Mouse (Mus musculus) liver, adult 2 months (tissue): ENCODE data around the gene Wdr83os. TPM values are rescaled to one million over a fixed set of nuclear protein-coding genes. Genes with fewer than 3 reads are reported as not detected.

Experiments
- DNase-seq: peaks from one replicate; pipeline ENCODE4 v3.0.0-alpha.2; 2011; ENCODE audit warnings: low read depth, low spot score; ENCODE audit errors: extremely low read depth
- H3K27ac ChIP-seq: fragments of 200-500 bp; replicated peaks from 2 replicates; pipeline ENCODE4 v1.5.1; 2012; ENCODE audit warnings: low read depth, mild to moderate bottlenecking, control low read depth, inconsistent platforms, low read length; ENCODE audit not compliant: insufficient read depth
- H3K27me3 ChIP-seq: fragments of 200-500 bp; 2 replicates; pipeline ENCODE4 v1.6.1; 2012; ENCODE audit warnings: mild to moderate bottlenecking, moderate library complexity, low read length, inconsistent platforms; ENCODE audit not compliant: control insufficient read depth, insufficient read depth
- H3K36me3 ChIP-seq: fragments of 200-500 bp; 2 replicates; pipeline ENCODE4 v1.6.1; 2012; ENCODE audit warnings: low read length, inconsistent platforms; ENCODE audit not compliant: control insufficient read depth, insufficient read depth
- H3K4me1 ChIP-seq: fragments of 200-500 bp; 2 replicates; pipeline ENCODE4 v1.6.1; 2011; ENCODE audit warnings: low read length; ENCODE audit not compliant: control insufficient read depth, insufficient read depth
- H3K4me3 ChIP-seq: fragments of 200-500 bp; 2 replicates; pipeline ENCODE4 v1.5.1; 2011; ENCODE audit warnings: low read depth, mild to moderate bottlenecking, control low read depth, low read length, moderate library complexity; ENCODE audit not compliant: insufficient read depth
- H3K79me2 ChIP-seq: fragments of 200-500 bp; 2 replicates; pipeline ENCODE4 v1.6.1; 2012; ENCODE audit warnings: inconsistent platforms, mild to moderate bottlenecking, low read length, moderate library complexity; ENCODE audit not compliant: control insufficient read depth, insufficient read depth
- H3K9ac ChIP-seq: fragments of 200-500 bp; 2 replicates; pipeline ENCODE4 v1.6.1; 2012; ENCODE audit warnings: low read depth, mild to moderate bottlenecking, control low read depth, inconsistent platforms, low read length
- CTCF ChIP-seq: fragments of 200-500 bp; IDR thresholded peaks from 2 replicates; pipeline ENCODE4 v1.5.1; 2011; ENCODE audit warnings: low read depth, low read length, control low read depth
- POLR2A ChIP-seq: fragments of 200-500 bp; IDR thresholded peaks from 2 replicates; pipeline ENCODE4 v1.6.1; 2011; ENCODE audit warnings: low read length, control low read depth; ENCODE audit not compliant: insufficient read depth; ENCODE audit errors: extremely low read depth
- WGBS: fragments of 180-500 bp; shearing (Covaris S2); methylation state at CpG from one replicate; pipeline ENCODE4 v1.1.7; 2018; 5-methylcytosine and 5-hydroxymethylcytosine counted together
- polyA plus RNA-seq: library from polyadenylated mRNA; depleted of rRNA; stranded (reverse); fragments of >200 nt; gene quantifications from 2 replicates; pipeline ENCODE4 v1.2.3, GENCODE M21; 2012
- total RNA-seq: library from RNA; depleted of rRNA; stranded (reverse); fragments of >200 nt; gene quantifications from 2 replicates; pipeline ENCODE4 v1.2.3, GENCODE M21; 2014

The Wdr83os gene
- total and polyA plus RNA-seq, 2 experiments, result 26.3 to 126 TPM

DNA sequence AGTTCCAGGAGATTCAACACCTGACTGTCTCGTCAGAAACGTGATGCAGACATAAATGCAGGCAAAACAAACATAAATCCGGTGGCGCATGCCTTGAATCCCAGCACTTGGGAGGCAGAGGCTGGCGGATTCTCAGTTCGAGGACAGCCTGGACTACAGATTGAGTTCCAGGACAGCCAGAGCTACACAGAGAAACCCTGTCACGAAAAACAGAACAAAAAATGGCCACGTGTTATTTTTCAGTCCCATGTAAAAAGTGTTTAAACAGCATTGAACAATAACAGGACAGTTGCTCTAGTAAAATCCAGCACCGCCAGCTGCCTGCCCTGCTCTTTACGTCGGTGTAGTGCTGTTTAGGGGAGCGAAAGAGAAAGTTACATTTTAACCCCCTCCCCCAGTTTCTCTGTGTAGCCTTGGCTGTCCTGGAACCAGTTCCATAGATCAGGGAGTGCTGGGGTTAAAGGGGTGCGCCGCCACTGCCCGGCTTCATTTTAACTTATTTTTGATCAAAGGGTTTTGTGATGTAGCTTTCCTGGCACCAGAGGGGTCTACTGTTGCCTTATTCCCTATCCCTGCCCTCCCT is 44.7 kb upstream of the Wdr83os start:
- under 1% methylated on average over 15 of the region's 15 CpGs for WGBS
- H3K9ac ChIP-seq, result peak overlapping the region; percentile 82
- peaks cover 20% of the 10 kb centered on the region for H3K4me1 ChIP-seq
- H3K27me3 ChIP-seq, result no peaks in the 10 kb centered on the region
- peak; percentile 67 for DNase-seq
- peaks cover 2% of the 10 kb centered on the region for H3K36me3 ChIP-seq
- TF ChIP-seq POLR2A, result no peak
- TF ChIP-seq CTCF, result no peak
- peaks cover 14% of the 10 kb centered on the region; the same call in 1 of the 2 replicates for H3K79me2 ChIP-seq
- peak overlapping the region; percentile 95 for H3K27ac ChIP-seq
- peak overlapping the region; percentile 67 for H3K4me3 ChIP-seq

DNA sequence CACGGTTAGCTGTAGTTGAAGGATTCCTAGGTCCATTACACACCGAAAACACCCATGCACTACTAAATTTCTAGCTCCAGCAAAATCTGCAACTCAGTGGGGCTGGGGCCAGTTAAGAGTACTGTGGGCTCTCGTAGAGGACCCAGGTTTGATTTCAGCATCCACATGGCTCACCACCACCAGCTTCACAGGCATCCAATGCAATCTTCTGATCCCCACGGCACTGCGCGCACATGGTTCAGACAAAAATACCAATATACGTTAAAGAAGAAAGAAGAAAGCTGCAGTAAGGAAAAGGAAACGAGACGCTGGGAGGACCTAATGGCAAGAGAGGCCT is 44.2 kb upstream of the Wdr83os start:
- H3K27me3 ChIP-seq, result no peaks in the 10 kb centered on the region
- TF ChIP-seq CTCF (no peak), POLR2A (no peak)
- H3K9ac ChIP-seq, result peak overlapping the region; percentile 82
- H3K4me1 ChIP-seq, result peaks cover 20% of the 10 kb centered on the region
- peaks cover 14% of the 10 kb centered on the region; the same call in 1 of the 2 replicates for H3K79me2 ChIP-seq
- no peak for DNase-seq
- peaks cover 4% of the 10 kb centered on the region for H3K36me3 ChIP-seq
- peak overlapping the region; percentile 67 for H3K4me3 ChIP-seq
- WGBS, result under 1% methylated on average over 9 of the region's 9 CpGs
- H3K27ac ChIP-seq, result peak overlapping the region; percentile 95

DNA sequence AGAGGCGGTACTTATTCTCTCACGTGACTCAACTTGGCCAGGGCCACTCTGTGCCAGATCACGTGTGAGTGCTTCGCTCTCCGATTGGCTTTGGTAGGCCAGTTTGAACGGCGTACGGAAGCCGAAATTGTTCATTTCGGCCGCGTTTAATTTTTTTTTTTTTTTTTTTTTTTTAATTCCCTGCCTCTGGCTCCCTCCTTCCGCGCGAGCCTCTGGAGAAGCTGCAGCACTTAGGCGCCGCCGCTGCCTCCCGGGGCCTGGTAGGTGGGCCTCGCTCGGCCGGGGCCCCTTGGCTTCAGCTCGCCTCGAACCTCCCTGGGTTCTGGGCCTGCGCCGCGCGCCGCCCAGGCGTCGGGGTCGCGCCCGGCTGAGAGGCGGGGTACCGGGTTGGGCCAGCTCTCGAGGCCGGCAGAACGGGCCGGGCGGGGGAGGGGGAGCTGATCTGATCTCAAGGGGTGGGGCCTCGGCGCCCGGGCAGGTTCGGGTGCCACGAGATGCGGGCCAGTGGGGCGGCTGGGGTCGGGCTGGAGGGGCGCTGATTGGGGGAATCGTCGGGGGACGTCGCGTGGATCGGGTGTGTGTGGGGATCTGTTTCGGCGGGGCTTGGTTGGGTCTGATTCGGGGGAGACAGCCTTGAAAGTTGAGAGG is 43.7 kb upstream of the Wdr83os start, which contains the start of gene Tnpo2:
Tnpo2 (plus strand) TSS at position 198 of the 648 bp plus-strand sequence.
- H3K4me1 ChIP-seq, result peaks cover 18% of the 10 kb centered on the region

DNA sequence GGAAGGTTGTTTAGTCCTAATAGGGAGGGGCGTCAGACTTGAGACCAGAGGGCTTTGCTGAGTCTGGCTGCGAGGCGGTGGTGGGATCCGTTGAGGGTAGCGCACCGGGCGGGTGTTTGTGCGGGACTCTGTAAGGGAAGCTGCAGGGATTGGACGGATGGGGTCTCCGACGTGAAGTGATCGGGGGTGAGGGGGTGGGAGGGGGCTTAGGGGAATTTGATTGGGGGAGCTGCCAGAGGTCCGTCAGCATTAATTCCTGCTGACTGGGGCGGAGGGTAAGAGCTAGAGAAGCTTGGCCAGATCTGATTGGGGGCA is 43.2 kb upstream of the Wdr83os start:
- peak overlapping the region; percentile 91 for H3K9ac ChIP-seq
- no peaks in the 10 kb centered on the region for H3K27me3 ChIP-seq
- peak overlapping the region; percentile 60 for H3K27ac ChIP-seq
- WGBS, result 0% methylated on average over 14 of the region's 14 CpGs
- TF ChIP-seq POLR2A, result no peak
- no peak for TF ChIP-seq CTCF
- peaks cover 14% of the 10 kb centered on the region; the same call in 1 of the 2 replicates for H3K79me2 ChIP-seq
- DNase-seq, result no peak
- H3K4me3 ChIP-seq, result peak overlapping the region; percentile 78
- H3K4me1 ChIP-seq, result peaks cover 15% of the 10 kb centered on the region
- peaks cover 2% of the 10 kb centered on the region; the same call in 1 of the 2 replicates for H3K36me3 ChIP-seq

More for the DNA sequence above, 43.7 kb upstream of the Wdr83os start, which contains the start of gene Tnpo2:
- H3K79me2 ChIP-seq, result peaks cover 14% of the 10 kb centered on the region; the same call in 1 of the 2 replicates
- H3K9ac ChIP-seq, result peak within 1 kb of the TSS; percentile 91
- under 1% methylated on average over 58 of the region's 59 CpGs for WGBS
- H3K4me3 ChIP-seq, result peak within 1 kb of the TSS; percentile 78
- H3K27ac ChIP-seq, result peak within 1 kb of the TSS; percentile 95
- TF ChIP-seq CTCF (no peak), POLR2A (0 out of 2 replicates have a peak, but pooled peaks have one; percentile 11)
- peak; percentile 95 for DNase-seq
- peaks cover 2% of the 10 kb centered on the region for H3K36me3 ChIP-seq
- no peaks in the 10 kb centered on the region for H3K27me3 ChIP-seq

DNA sequence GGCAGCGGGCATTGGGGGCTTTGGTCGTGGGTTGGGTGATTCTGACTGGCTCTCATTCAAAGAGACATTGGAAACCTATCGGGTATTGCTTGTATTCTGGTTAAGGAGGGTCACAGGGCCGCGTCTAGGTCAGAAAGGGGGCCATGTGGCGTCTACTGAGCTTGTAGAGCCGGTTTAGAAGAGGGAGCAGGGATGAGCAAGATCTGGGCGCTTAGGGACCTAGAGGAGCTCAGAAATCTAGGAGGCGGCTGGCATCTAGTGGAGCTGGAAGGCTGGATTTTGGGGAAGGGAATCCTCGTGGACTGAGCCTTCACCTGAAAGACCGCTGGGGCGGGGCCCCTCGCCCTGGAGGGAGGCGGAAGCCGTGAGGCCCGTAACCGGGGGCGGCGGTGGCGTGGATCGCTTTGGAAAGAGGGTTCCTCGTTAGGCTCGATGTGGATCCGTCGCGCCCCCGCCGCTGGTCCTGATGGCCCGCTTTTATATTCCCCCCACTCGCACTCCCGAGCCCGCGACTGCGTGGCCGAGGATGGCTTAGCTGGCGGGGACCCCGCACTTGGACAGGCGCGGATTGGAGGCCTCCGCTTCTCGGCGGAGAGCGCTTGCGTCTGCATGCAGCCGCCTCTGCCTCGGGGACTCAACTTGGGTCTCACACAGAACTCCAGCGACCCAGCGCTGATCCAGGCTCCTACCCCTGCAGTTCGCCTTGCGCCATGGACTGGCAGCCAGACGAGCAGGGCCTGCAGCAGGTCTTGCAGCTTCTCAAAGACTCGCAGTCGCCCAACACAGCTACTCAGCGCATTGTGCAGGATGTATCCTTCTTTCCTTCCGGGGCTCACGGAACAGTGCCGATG is 42.6 kb upstream of the Wdr83os start:
- peak overlapping the region; percentile 91 for H3K9ac ChIP-seq
- H3K27ac ChIP-seq, result peak overlapping the region; percentile 19; the same call in 1 of the 2 replicates
- H3K36me3 ChIP-seq, result peaks cover 2% of the 10 kb centered on the region; the same call in 1 of the 2 replicates
- WGBS, result 3% methylated on average over 57 of the region's 57 CpGs
- no peak for TF ChIP-seq POLR2A
- no peak for TF ChIP-seq CTCF
- peaks cover 14% of the 10 kb centered on the region; the same call in 1 of the 2 replicates for H3K79me2 ChIP-seq
- peak overlapping the region; percentile 78 for H3K4me3 ChIP-seq
- H3K4me1 ChIP-seq, result peaks cover 9% of the 10 kb centered on the region
- no peaks in the 10 kb centered on the region for H3K27me3 ChIP-seq
- DNase-seq, result peak; percentile 35
